Mouse (Mus musculus) stomach, embryonic 14.5 days (tissue): ENCODE data around the gene Rnf157. TPM values are rescaled to one million over a fixed set of nuclear protein-coding genes. Genes with fewer than 3 reads are reported as not detected.

Experiments
- ATAC-seq: fragments of 200-750 bp; cut with Nextera tagmentation; 2 replicates; pipeline ENCODE4 v1.8.0; 2017; ENCODE audit warnings: low read depth, moderate TSS enrichment; ENCODE audit not compliant: insufficient number of reproducible peaks, insufficient read depth, low FRiP score
- H3K27ac ChIP-seq: fragments of 300-500 bp; sonication (generic); 2 replicates; pipeline ENCODE4 v1.5.1; 2014; ENCODE audit warnings: mild to moderate bottlenecking, low read length, moderate library complexity, mixed read lengths
- H3K27me3 ChIP-seq: fragments of 300-500 bp; sonication (generic); 2 replicates; pipeline ENCODE4 v1.6.1; 2014; ENCODE audit warnings: low read length, control low read depth, mixed read lengths; ENCODE audit not compliant: control insufficient read depth, insufficient read depth
- H3K36me3 ChIP-seq: fragments of 300-500 bp; sonication (generic); 2 replicates; pipeline ENCODE4 v1.6.1; 2014; ENCODE audit warnings: mild to moderate bottlenecking, control low read depth, low read length, moderate library complexity, mixed read lengths; ENCODE audit not compliant: control insufficient read depth, insufficient read depth
- H3K4me1 ChIP-seq: fragments of 300-500 bp; sonication (generic); 2 replicates; pipeline ENCODE4 v1.6.1; 2014; ENCODE audit warnings: low read length, control low read depth, mixed read lengths; ENCODE audit not compliant: control insufficient read depth, insufficient read depth
- H3K4me2 ChIP-seq: fragments of 300-500 bp; sonication (generic); replicated peaks from 2 replicates; pipeline ENCODE4 v1.6.1; 2014; ENCODE audit warnings: low read depth, low read length, control low read depth
- H3K4me3 ChIP-seq: fragments of 300-500 bp; sonication (generic); 2 replicates; pipeline ENCODE4 v1.5.1; 2014; ENCODE audit warnings: low read depth, low read length, control low read depth
- H3K9ac ChIP-seq: fragments of 300-500 bp; sonication (generic); replicated peaks from 2 replicates; pipeline ENCODE4 v1.6.1; 2014; ENCODE audit warnings: low read depth, mild to moderate bottlenecking, control low read depth, low read length, moderate library complexity, mixed read lengths
- H3K9me3 ChIP-seq: fragments of 300-500 bp; sonication (generic); 2 replicates; pipeline ENCODE4 v1.6.1; 2016; ENCODE audit warnings: low read depth, low read length, control low read depth; ENCODE audit not compliant: control insufficient read depth
- WGBS: fragments of 180-500 bp; shearing (Covaris S2); extraction: QIAGEN DNeasy Blood & Tissue Kit; methylation state at CpG from one replicate; pipeline ENCODE4 v1.1.7; 2014; 5-methylcytosine and 5-hydroxymethylcytosine counted together
- polyA plus RNA-seq: library from polyadenylated mRNA; unstranded; fragments of >200 nt; fragmentation: Nextera tagmentation; extraction: Ambion mirVana; gene quantifications from 2 replicates; pipeline ENCODE4 v1.2.1, GENCODE M21; 2014

The Rnf157 gene
- polyA plus RNA-seq, 1 experiment from 2014 or later, result 12.8 TPM

- no peak overlapping the region for H3K4me3 ChIP-seq
- no peaks in the 10 kb centered on the region for H3K36me3 ChIP-seq
- no peak overlapping the region for H3K27ac ChIP-seq
- H3K27me3 ChIP-seq, result no peaks in the 10 kb centered on the region
- H3K9ac ChIP-seq, result no peak overlapping the region
- H3K4me2 ChIP-seq, result no peak overlapping the region
- no peak for ATAC-seq
- no peaks in the 10 kb centered on the region for H3K4me1 ChIP-seq
- 68% methylated on average over 10 of the region's 10 CpGs for WGBS
- H3K9me3 ChIP-seq, result no peaks in the 10 kb centered on the region
These were observed 11.2 kb upstream of the Rnf157 start for GRCm38 (mm10) chr11:116423782-116424620.

- H3K36me3 ChIP-seq, result no peaks in the 10 kb centered on the region
- H3K4me2 ChIP-seq, result no peak overlapping the region
- no peak overlapping the region for H3K9ac ChIP-seq
- ATAC-seq, result no peak
- no peaks in the 10 kb centered on the region for H3K27me3 ChIP-seq
- no peaks in the 10 kb centered on the region for H3K9me3 ChIP-seq
- no peak overlapping the region for H3K27ac ChIP-seq
- WGBS, result 76% methylated on average over 6 of the region's 6 CpGs
- no peak overlapping the region for H3K4me3 ChIP-seq
- H3K4me1 ChIP-seq, result peaks cover 6% of the 10 kb centered on the region; the same call in 1 of the 2 replicates
These were observed 10.4 kb upstream of the Rnf157 start for GRCm38 (mm10) chr11:116423214-116423613.

- Histone ChIP-seq H3K36me3 (no peaks in the 10 kb centered on the region), H3K9ac (no peak overlapping the region), H3K9me3 (no peaks in the 10 kb centered on the region), H3K27ac (no peak overlapping the region), H3K4me2 (no peak overlapping the region), H3K4me1 (peaks cover 9% of the 10 kb centered on the region; the same call in 1 of the 2 replicates), H3K27me3 (no peaks in the 10 kb centered on the region), H3K4me3 (no peak overlapping the region)
- 90% methylated on average over 2 of the region's 2 CpGs for WGBS
- ATAC-seq, result no peak
These were observed 9.7 kb upstream of the Rnf157 start for GRCm38 (mm10) chr11:116422562-116422961.

- Histone ChIP-seq H3K4me3 (no peak overlapping the region), H3K4me1 (peaks cover 11% of the 10 kb centered on the region; the same call in 1 of the 2 replicates), H3K27ac (no peak overlapping the region), H3K36me3 (no peaks in the 10 kb centered on the region), H3K27me3 (no peaks in the 10 kb centered on the region), H3K4me2 (no peak overlapping the region), H3K9ac (no peak overlapping the region), H3K9me3 (no peaks in the 10 kb centered on the region)
- no peak for ATAC-seq
- 68% methylated on average over 6 of the region's 6 CpGs for WGBS
These were observed 8.3 kb upstream of the Rnf157 start for GRCm38 (mm10) chr11:116421102-116421501.

GRCm38 (mm10) chr11:116418841-116419462 is 6.1 kb upstream of the Rnf157 start:
- Histone ChIP-seq H3K4me3 (no peak overlapping the region), H3K27ac (peak overlapping the region; percentile 44), H3K9me3 (no peaks in the 10 kb centered on the region), H3K36me3 (no peaks in the 10 kb centered on the region), H3K4me2 (no peak overlapping the region), H3K27me3 (no peaks in the 10 kb centered on the region), H3K4me1 (peaks cover 11% of the 10 kb centered on the region; the same call in 1 of the 2 replicates), H3K9ac (no peak overlapping the region)
- 60% methylated on average over 6 of the region's 6 CpGs for WGBS
- ATAC-seq, result no peak

- no peaks in the 10 kb centered on the region for H3K36me3 ChIP-seq
- no peak overlapping the region for H3K9ac ChIP-seq
- no peaks in the 10 kb centered on the region for H3K27me3 ChIP-seq
- no peak overlapping the region for H3K4me2 ChIP-seq
- H3K27ac ChIP-seq, result peak overlapping the region; percentile 44
- ATAC-seq, result 0 out of 2 replicates have a peak, but pooled peaks have one; percentile 31
- peaks cover 11% of the 10 kb centered on the region; the same call in 1 of the 2 replicates for H3K4me1 ChIP-seq
- no peak overlapping the region for H3K4me3 ChIP-seq
- no peaks in the 10 kb centered on the region for H3K9me3 ChIP-seq
- 6% methylated on average over 2 of the region's 2 CpGs for WGBS
These were observed 5.5 kb upstream of the Rnf157 start for GRCm38 (mm10) chr11:116418194-116418840.

GRCm38 (mm10) chr11:116417054-116417453 is 4.2 kb upstream of the Rnf157 start:
- Histone ChIP-seq H3K9ac (no peak overlapping the region), H3K4me2 (no peak overlapping the region), H3K27ac (no peak overlapping the region), H3K27me3 (no peaks in the 10 kb centered on the region), H3K9me3 (no peaks in the 10 kb centered on the region), H3K4me1 (peaks cover 14% of the 10 kb centered on the region; the same call in 1 of the 2 replicates), H3K4me3 (no peak overlapping the region), H3K36me3 (no peaks in the 10 kb centered on the region)
- WGBS, result 92% methylated on average over 5 of the region's 5 CpGs
- no peak for ATAC-seq

GRCm38 (mm10) chr11:116416196-116416943 is 3.5 kb upstream of the Rnf157 start:
- H3K9me3 ChIP-seq, result no peaks in the 10 kb centered on the region
- no peak overlapping the region for H3K4me2 ChIP-seq
- no peaks in the 10 kb centered on the region for H3K36me3 ChIP-seq
- H3K27ac ChIP-seq, result no peak overlapping the region
- H3K9ac ChIP-seq, result no peak overlapping the region
- H3K27me3 ChIP-seq, result no peaks in the 10 kb centered on the region
- peaks cover 17% of the 10 kb centered on the region; the same call in 1 of the 2 replicates for H3K4me1 ChIP-seq
- ATAC-seq, result no peak
- 56% methylated on average over 6 of the region's 6 CpGs for WGBS
- H3K4me3 ChIP-seq, result no peak overlapping the region
